Mouse (Mus musculus) spleen, postnatal 4 days (tissue): ENCODE measurements around the gene Armc9.

Experiments
- DNase-seq, 2 experiments: peaks; one replicate each; pipeline ENCODE4 v3.0.0; 2022; ENCODE audit warnings: low spot score in 2 of 2

Armc9 gene

GRCm38 (mm10) chr1:86225195-86225594, 70.6 kb downstream of the Armc9 start:
- DNase-seq: no peak

- peak in 1 of 2 experiments; percentile 24 for DNase-seq
Measured at GRCm38 (mm10) chr1:86228653-86229052, 74.1 kb downstream of the Armc9 start.

DNA sequence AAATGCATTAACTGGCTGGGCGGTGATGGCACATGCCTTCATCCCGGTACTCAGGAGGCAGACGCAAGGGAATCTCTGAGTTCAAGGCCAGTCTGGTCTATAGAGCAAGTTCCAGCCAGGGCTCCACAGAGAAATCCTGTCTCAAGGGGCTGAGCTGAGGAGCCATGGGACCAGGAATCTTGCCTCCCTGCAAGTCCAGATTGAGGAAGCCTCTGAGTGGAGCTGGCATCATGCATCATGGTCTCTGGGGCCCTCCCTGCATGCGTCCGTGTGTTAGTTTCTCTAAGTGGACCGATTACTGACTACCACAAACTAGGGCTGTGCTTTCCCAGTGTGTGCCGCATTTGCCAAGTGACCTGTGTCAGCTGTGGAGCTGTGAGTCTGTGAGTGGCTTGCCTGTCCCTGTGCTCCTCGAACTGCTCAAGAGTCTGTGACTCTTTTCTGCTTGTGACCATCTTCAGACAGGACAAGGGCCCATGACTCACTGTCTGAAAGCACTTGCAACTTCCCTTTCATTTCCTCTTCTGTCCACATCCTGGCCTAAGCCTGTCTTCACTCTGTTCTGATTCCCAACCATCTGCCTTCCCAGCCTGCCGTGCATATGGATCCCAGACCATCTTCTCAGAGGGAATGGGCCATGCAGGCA, 74.7 kb downstream of the Armc9 start:
- DNase-seq: no peak

- DNase-seq: no peak
Measured at GRCm38 (mm10) chr1:86232631-86233030, 78.1 kb downstream of the Armc9 start.

DNA sequence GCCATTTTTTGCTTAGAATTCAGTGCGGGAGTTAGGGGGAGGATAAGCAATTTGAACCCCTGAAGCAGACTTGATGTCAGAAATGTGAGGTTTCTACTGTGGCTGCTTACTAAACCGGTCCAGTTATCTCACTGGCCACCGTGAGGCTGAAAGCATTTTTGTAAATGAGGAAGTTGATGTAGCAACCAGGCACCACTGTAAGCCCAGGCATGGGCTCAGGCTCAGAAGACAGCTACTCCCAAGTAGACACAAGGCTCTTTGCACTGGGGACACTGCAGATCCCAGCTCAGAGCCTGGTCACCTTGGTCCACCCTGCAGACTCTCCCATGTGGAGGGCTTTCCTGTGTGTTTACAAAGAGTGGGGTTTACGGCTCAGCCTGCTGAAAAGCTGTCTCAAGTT, 79.2 kb downstream of the Armc9 start:
- DNase-seq: no peak

DNA sequence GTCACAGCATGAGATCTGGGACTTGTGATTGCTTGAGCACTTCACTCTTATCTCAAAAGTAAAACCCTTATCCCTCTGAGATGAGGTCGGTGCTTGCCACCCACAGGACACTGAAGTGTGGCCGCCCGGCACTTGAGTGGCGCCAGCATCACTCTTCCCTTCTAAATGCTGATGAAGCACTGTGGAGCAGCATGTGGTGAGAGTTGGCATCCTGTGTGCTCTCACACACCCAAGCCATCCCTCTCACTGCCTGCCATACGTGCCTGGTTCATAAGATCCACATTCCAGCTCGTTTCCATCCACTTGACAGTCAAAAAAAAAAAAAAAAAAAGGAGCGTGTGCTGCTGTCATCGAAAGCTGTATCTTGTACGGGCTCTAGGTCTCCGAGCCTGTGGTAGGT, 80.5 kb downstream of the Armc9 start:
- no peak for DNase-seq

GRCm38 (mm10) chr1:86236442-86236841, 81.9 kb downstream of the Armc9 start:
- no peak for DNase-seq

GRCm38 (mm10) chr1:86239010-86239409, 84.4 kb downstream of the Armc9 start:
- DNase-seq: no peak

DNA sequence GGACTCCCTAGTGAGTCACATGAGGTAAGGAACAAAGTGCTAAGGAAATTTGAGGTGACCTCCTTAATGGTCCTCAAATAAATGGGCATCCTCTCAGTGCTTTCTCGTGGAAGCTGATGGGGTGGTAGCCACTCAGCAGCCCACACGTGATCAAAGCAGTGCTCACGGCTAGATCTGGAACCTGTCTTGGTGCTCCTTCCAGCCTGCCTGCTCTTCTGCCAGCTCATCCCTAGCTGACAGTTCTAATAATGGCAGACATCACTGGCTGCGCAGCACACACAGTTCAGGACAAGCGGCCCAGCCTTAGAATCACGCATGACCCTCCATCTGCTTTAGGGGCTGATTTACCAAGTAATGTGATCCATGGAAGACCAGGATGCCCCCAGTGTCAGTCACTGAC, 85.3 kb downstream of the Armc9 start:
- DNase-seq: no peak

GRCm38 (mm10) chr1:86240959-86241358, 86.4 kb downstream of the Armc9 start:
- DNase-seq: no peak

- DNase-seq: no peak
Measured at GRCm38 (mm10) chr1:86243490-86243889, 88.9 kb downstream of the Armc9 start.

DNA sequence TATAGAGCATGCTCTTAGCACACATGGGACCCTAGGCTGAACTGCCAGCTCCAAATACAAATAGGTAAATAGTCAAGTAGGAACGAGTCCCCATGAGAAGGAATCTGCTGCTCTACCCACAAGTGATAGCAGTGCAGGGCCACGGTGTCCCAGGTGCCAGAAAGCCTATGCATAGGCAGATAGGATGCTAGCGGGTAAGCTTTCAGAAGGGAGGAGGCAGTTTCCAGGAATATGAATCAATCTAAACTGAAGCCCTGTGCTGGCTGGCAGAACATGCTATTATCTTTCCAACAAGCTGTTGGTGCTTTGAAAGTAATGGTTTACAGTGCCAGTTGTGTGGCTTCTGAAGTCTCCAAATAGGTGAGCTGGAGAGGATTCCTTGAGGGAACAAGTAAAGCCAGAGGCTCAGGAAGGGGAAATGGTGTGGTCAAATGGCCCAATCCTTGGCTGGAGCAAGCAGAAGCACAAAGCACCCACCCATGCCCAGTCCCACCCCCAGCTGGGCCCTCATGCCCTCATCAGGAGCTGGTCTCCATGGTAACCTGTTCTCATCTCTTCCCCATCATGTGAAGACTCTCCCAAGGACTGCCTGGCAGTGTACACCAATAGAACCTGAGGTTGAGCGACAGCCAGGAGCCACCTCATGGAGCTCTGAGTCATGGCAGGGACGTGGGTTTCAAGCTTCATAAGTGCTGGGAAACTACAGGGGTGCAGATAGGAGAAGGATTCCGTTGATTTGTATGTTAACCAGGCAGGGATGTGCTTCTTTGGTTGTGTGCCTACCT, 90.9 kb downstream of the Armc9 start:
- no peak for DNase-seq

GRCm38 (mm10) chr1:86253410-86253809, 98.8 kb downstream of the Armc9 start:
- no peak for DNase-seq

DNA sequence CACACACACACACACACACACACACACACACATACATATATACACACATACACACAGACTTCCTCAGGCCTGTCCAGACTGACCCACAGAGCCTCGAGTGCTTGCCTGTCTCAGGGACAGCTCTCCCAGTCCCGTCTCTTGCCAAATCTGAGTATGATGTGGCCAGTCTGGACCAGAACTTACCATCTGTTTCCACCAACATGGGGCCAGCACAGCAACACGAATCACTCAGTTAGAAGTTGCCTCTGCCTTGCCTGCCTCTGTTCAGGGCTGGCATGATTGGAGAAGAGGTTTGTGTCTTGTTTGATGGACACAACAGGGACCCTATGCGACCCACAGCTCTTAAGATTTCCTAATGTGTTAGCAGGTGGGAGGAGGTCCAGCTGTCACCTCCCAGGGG, 101.7 kb downstream of the Armc9 start:
- DNase-seq: no peak

DNA sequence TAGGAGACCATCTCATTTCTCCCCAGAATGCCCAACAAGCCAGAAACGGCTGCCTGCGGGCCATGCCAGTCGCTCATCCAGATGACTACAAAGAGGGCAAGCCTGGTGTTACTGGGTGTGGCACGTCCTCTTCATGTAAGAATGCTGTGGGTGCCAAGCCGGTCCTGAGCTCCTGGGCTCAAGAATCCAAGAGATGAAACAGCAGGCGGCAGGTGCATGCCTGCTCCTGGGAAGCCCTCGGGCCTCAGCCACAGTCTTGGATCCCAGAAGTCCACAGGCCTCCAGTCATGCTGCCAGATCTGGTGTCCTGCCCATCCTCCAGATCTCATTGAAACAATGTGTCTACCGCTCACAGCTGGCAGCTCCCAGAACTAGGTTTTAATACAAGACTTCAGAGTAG, 102.6 kb downstream of the Armc9 start:
- DNase-seq: no peak

- DNase-seq: no peak
Measured at GRCm38 (mm10) chr1:86258171-86258824, 103.7 kb downstream of the Armc9 start.

DNA sequence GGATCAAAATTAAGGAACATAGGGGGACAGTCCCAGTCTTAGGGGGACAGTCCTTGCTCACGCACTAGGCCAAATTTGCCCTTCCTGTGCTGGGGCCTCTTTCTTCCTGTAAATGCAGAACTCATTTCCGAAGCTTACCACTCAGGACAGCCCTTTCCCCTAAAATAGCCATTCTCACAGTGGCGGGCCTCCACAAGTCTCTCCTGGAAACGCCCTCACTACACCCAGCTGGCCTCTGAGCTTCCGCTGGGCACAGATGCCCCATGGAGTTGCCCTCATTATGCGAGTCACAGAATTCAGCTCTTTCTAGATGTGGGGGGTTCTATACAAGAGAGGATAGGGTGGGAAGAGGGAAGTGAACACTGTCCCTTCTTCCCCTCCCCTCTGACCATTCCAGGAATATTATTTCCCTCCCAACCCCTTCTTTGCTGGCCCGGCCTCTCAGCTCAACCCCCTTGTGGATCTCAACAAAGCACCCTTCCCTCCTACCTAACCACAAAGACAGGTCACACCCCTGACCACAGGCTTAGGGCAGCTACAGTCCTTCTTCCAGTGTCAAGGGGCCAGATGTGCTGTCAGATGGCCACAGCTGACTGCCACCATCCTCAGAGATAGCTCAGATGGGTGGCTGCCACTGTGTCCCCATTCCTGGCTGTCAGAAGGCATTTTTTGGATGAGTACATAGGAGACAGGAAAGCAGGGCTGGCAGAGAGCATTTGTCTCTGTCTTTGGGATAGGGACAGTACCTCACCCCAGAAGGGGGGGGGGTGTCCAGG, 109.2 kb downstream of the Armc9 start:
- DNase-seq: peak; percentile 32 to 70

DNA sequence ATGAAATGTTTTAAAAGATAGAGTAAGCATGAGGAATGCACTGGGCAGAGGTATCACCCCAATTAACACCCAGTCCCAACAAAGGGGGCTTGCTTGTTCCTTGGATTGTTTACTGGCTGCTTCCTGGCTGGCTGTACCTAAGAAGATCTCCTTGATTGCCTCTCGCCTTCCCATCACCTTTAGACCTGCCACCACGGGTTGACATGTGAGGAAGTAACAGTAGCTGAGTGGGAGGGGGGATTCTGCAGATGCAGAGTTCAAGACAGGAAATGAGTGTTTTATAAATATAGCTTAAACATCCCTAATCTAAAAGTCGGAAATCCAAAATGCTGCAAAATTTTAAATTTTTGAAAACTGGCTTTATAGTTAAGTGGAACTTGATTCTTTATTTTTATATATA, 110.5 kb downstream of the Armc9 start:
- no peak for DNase-seq

GRCm38 (mm10) chr1:86268492-86269189, 114.1 kb downstream of the Armc9 start:
- DNase-seq: no peak

DNA sequence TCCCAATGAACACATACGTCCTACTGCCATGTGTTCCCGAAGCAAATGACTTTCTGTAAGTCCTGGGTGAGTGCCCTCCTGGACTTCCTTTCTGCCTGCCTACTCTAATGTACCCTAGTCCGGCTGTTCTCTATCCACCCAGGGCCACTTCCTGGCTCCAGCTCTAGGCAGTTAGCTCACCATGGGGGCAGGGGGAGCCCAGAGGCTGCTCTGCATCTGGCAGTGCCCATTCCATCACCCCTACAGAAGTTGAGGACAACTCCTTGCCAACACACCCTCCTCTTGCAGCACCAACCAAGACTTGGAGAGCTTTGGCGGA, 114.6 kb downstream of the Armc9 start:
- DNase-seq: no peak

DNA sequence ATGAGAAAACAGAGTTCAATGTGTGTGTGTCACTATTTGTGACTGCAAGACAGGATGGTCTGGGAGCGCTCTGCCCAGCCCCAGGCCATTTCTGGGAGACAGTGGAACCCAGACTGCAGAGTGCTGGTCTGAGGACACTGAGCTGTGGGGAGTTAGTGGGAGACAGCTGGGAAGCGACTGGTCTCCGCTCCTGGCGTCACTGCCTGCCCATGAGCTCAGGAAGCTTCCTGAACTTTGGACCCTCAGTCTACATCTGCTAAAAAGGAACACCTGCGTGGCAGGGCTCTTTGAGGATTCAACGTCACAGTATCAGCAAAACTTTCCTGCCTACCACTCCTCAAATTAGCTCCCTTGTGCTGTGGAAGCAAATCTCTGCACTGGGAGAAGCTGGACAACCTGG, 117.1 kb downstream of the Armc9 start:
- no peak for DNase-seq

DNA sequence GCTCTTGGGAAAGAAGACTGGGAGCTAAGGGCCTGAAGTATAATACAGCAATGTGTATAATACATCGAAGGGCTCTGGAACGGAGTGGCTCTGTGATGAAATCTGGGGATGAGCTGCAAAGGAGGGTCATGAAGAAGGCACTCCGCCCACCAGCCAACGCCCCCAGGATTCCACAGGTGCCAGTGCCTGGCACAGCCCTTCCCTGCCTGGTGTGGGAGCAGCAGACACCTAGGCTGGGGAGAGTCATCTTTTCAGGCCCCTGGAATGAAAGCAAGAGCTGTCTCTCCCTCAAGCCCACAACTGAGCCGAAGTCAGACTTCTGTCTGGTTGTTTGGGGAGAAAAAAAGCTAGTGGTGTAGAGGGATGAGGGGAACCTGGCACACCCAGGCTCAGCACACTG, 122.5 kb downstream of the Armc9 start:
- no peak for DNase-seq
